Mouse (Mus musculus) forebrain, embryonic 11.5 days (tissue): ENCODE results near the gene Galk1. TPM values are rescaled to one million over a fixed set of nuclear protein-coding genes. Genes with fewer than 3 reads are reported as not detected.

ENCODE experiments used
- ATAC-seq: fragments of 200-750 bp; cut with Nextera tagmentation; replicated peaks from 2 replicates; pipeline ENCODE4 v1.8.0; 2017; ENCODE audit warnings: moderate TSS enrichment; ENCODE audit not compliant: low FRiP score
- DNase-seq: peaks from one replicate; pipeline ENCODE4 v3.0.0-alpha.2; 2017; ENCODE audit warnings: low spot score
- H3K27ac ChIP-seq: fragments of 300-500 bp; sonication (generic); 2 replicates; pipeline ENCODE4 v1.5.1; 2014; ENCODE audit warnings: low read depth, low read length
- H3K27me3 ChIP-seq: fragments of 300-500 bp; sonication (generic); 2 replicates; pipeline ENCODE4 v1.6.1; 2014; ENCODE audit warnings: mild to moderate bottlenecking, low read length, mixed read lengths; ENCODE audit not compliant: control insufficient read depth, insufficient read depth
- H3K36me3 ChIP-seq: fragments of 300-500 bp; sonication (generic); 2 replicates; pipeline ENCODE4 v1.6.1; 2014; ENCODE audit warnings: mild to moderate bottlenecking, low read length, moderate library complexity, mixed read lengths; ENCODE audit not compliant: control insufficient read depth, insufficient read depth
- H3K4me1 ChIP-seq: fragments of 300-500 bp; sonication (generic); replicated peaks from 2 replicates; pipeline ENCODE4 v1.6.1; 2014; ENCODE audit warnings: low read length, mixed read lengths; ENCODE audit not compliant: control insufficient read depth, insufficient read depth
- H3K4me2 ChIP-seq: fragments of 300-500 bp; sonication (generic); 2 replicates; pipeline ENCODE4 v1.6.1; 2014; ENCODE audit warnings: low read depth, mild to moderate bottlenecking, low read length, moderate library complexity, mixed read lengths; ENCODE audit not compliant: severe bottlenecking
- H3K4me3 ChIP-seq: fragments of 300-500 bp; sonication (generic); 2 replicates; pipeline ENCODE4 v1.5.1; 2014; ENCODE audit warnings: low read depth, low read length
- H3K9ac ChIP-seq: fragments of 300-500 bp; sonication (generic); 2 replicates; pipeline ENCODE4 v1.6.1; 2014; ENCODE audit warnings: low read length
- H3K9me3 ChIP-seq: fragments of 300-500 bp; sonication (generic); 2 replicates; pipeline ENCODE4 v1.6.1; 2016; ENCODE audit warnings: low read length, mixed read lengths; ENCODE audit not compliant: control insufficient read depth
- WGBS: fragments of 180-500 bp; shearing (Covaris S2); extraction: QIAGEN DNeasy Blood & Tissue Kit; methylation state at CpG from one replicate; pipeline ENCODE4 v1.1.7; 2014; 5-methylcytosine and 5-hydroxymethylcytosine counted together
- polyA plus RNA-seq: library from polyadenylated mRNA; unstranded; fragments of >200 nt; fragmentation: Nextera tagmentation; extraction: Ambion mirVana; gene quantifications from 2 replicates; pipeline ENCODE4 v1.2.1, GENCODE M21; 2014

Gene Galk1
- polyA plus RNA-seq, 1 experiment from 2014 or later, result 142 TPM

- no peak overlapping the region for H3K4me2 ChIP-seq
- H3K27ac ChIP-seq, result no peak overlapping the region
- peaks cover 27% of the 10 kb centered on the region for H3K4me1 ChIP-seq
- no peak for ATAC-seq
- H3K4me3 ChIP-seq, result no peak overlapping the region
- H3K9me3 ChIP-seq, result no peaks in the 10 kb centered on the region
- 96% methylated on average over 8 of the region's 8 CpGs for WGBS
- H3K9ac ChIP-seq, result no peak overlapping the region
- no peaks in the 10 kb centered on the region for H3K27me3 ChIP-seq
- DNase-seq, result no peak
- no peaks in the 10 kb centered on the region for H3K36me3 ChIP-seq
Measured at GRCm38 (mm10) chr11:116010146-116010545, 2.4 kb downstream of the Galk1 start.

- H3K9ac ChIP-seq, result no peak overlapping the region
- no peak overlapping the region for H3K4me3 ChIP-seq
- H3K4me1 ChIP-seq, result peaks cover 27% of the 10 kb centered on the region
- WGBS, result 91% methylated on average over 11 of the region's 11 CpGs
- no peak overlapping the region for H3K4me2 ChIP-seq
- no peak overlapping the region for H3K27ac ChIP-seq
- H3K36me3 ChIP-seq, result no peaks in the 10 kb centered on the region
- no peaks in the 10 kb centered on the region for H3K9me3 ChIP-seq
- DNase-seq (no peak), ATAC-seq (no peak)
- H3K27me3 ChIP-seq, result no peaks in the 10 kb centered on the region
Measured at GRCm38 (mm10) chr11:116009661-116010060, 2.9 kb downstream of the Galk1 start.

- Histone ChIP-seq H3K9me3 (no peaks in the 10 kb centered on the region), H3K36me3 (no peaks in the 10 kb centered on the region), H3K4me1 (peaks cover 28% of the 10 kb centered on the region), H3K27me3 (no peaks in the 10 kb centered on the region), H3K9ac (no peak overlapping the region), H3K27ac (no peak overlapping the region), H3K4me3 (no peak overlapping the region), H3K4me2 (no peak overlapping the region)
- 91% methylated on average over 13 of the region's 13 CpGs for WGBS
- ATAC-seq (no peak), DNase-seq (no peak)
Measured at GRCm38 (mm10) chr11:116008832-116009375, 3.6 kb downstream of the Galk1 start.

DNA sequence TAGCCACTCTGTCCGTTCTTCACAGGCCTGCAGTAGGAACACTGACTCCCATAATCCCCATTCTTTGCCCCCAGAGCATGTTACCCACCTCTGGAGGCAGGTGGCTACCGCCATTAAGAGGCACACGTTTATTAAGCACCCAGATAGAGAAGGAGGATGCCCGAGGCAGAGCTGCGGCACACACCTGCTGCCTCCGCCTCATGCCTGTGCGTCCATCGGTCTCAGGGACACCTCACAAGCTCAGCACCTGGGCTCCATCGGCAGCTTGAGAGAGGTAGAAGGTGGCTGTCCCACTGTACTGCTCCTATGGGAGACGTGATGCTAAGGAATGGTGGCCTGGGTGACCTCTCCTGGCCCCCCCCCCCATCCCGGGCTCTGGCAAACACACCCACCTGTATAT, 4.1 kb downstream of the Galk1 start:
- DNase-seq (no peak), ATAC-seq (no peak)
- no peaks in the 10 kb centered on the region for H3K9me3 ChIP-seq
- H3K36me3 ChIP-seq, result no peaks in the 10 kb centered on the region
- H3K27ac ChIP-seq, result no peak overlapping the region
- no peak overlapping the region for H3K4me2 ChIP-seq
- peaks cover 28% of the 10 kb centered on the region for H3K4me1 ChIP-seq
- H3K27me3 ChIP-seq, result no peaks in the 10 kb centered on the region
- no peak overlapping the region for H3K4me3 ChIP-seq
- no peak overlapping the region for H3K9ac ChIP-seq
- 91% methylated on average over 11 of the region's 11 CpGs for WGBS

DNA sequence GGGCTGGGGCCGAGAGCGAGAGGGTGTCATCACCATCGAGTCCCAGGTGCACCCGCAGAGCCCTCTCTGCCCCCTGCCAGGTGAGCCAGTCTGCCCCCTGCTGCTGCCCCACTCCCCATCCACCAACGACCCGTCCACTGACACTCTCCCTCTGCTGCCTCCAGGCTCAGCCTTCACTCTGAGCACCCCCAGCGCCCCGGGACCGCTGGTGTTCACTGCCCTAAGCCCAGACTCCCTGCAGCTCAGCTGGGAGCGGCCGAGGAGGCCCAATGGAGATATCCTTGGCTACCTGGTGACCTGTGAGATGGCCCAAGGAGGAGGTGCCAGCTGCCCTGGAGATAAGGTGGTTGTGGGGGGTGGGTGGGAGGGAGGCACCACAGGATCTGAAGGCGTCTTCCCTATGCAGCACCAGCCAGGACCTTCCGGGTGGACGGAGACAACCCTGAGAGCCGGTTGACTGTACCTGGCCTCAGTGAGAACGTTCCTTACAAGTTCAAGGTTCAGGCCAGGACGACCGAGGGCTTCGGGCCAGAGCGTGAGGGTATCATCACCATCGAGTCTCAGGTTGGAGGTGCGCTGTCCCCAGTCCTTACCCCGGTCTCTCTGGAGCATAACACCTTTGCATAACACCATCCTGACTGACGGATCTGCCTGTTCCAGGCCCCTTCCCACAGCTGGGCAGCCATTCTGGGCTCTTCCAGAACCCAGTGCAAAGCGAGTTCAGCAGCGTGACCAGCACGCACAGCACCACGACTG, 5.2 kb downstream of the Galk1 start:
- H3K36me3 ChIP-seq, result no peaks in the 10 kb centered on the region
- no peak overlapping the region for H3K27ac ChIP-seq
- H3K4me3 ChIP-seq, result no peak overlapping the region
- H3K4me1 ChIP-seq, result peaks cover 24% of the 10 kb centered on the region
- no peak overlapping the region for H3K4me2 ChIP-seq
- no peak for ATAC-seq
- H3K27me3 ChIP-seq, result no peaks in the 10 kb centered on the region
- H3K9ac ChIP-seq, result no peak overlapping the region
- no peaks in the 10 kb centered on the region for H3K9me3 ChIP-seq
- DNase-seq, result no peak
- 88% methylated on average over 28 of the region's 28 CpGs for WGBS

DNA sequence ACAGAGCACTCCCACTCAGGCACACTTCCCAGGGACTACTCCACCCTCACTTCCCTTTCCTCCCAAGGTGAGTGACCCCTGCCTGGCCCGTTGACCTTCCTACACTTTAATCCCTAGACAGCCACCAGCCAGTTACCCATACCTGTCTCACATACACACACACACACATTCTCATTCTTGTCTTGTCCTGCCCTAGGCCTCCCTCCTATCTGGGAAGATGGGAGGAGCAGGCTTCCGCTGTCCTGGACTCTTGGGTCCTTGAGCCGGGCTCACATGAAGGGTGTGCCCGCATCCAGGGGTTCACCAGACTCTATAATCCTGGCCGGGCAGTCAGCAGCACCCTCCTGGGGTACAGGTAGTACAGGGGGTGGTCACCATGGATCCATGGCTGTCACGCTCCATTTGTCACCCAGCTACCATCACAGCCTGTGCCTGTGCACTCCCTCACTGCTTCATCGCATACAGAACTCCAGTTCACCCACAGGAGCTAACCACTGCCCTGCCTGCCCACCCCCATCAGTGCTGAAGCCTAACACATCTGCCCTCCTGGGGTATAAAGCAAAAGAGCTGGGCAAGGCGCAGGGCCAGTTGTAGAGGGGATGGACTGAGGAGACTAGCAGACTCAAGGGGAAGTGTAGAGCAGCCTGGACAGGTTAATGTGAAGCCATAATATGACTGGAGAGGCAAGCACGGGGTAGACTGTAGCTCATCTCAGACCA, 6.7 kb downstream of the Galk1 start:
- Histone ChIP-seq H3K4me2 (peak overlapping the region; percentile 11; the same call in 1 of the 2 replicates), H3K27me3 (no peaks in the 10 kb centered on the region), H3K9me3 (no peaks in the 10 kb centered on the region), H3K27ac (no peak overlapping the region), H3K36me3 (no peaks in the 10 kb centered on the region), H3K4me3 (no peak overlapping the region; the same call in 1 of the 2 replicates), H3K4me1 (peaks cover 15% of the 10 kb centered on the region), H3K9ac (peak overlapping the region; percentile 57; the same call in 1 of the 2 replicates)
- DNase-seq (no peak), ATAC-seq (no peak)
- WGBS, result 70% methylated on average over 9 of the region's 9 CpGs

GRCm38 (mm10) chr11:116004840-116005700, 7.4 kb downstream of the Galk1 start:
- Histone ChIP-seq H3K27ac (no peak overlapping the region), H3K4me1 (peaks cover 23% of the 10 kb centered on the region), H3K9me3 (no peaks in the 10 kb centered on the region), H3K36me3 (no peaks in the 10 kb centered on the region), H3K4me2 (peak overlapping the region; percentile 52), H3K27me3 (no peaks in the 10 kb centered on the region), H3K4me3 (peak overlapping the region; percentile 24), H3K9ac (peak overlapping the region; percentile 57)
- ATAC-seq, result peak; percentile 65
- DNase-seq, result peak; percentile 92
- WGBS, result 6% methylated on average over 54 of the region's 54 CpGs

GRCm38 (mm10) chr11:116004186-116004823, 8.2 kb downstream of the Galk1 start:
- 37% methylated on average over 8 of the region's 8 CpGs for WGBS

More at GRCm38 (mm10) chr11:116004186-116004823, 8.2 kb downstream of the Galk1 start:
- Histone ChIP-seq H3K4me3 (peak overlapping the region; percentile 24), H3K27me3 (no peaks in the 10 kb centered on the region), H3K4me2 (peak overlapping the region; percentile 52), H3K27ac (no peak overlapping the region), H3K4me1 (peaks cover 25% of the 10 kb centered on the region), H3K9me3 (no peaks in the 10 kb centered on the region), H3K9ac (peak overlapping the region; percentile 57), H3K36me3 (no peaks in the 10 kb centered on the region)
- ATAC-seq (no peak), DNase-seq (no peak)
